Mouse (Mus musculus) cerebellum, adult 2 months (tissue): ENCODE data around the gene Caprin1.

Experiments used
- CTCF ChIP-seq: fragments of 200-500 bp; IDR thresholded peaks from 2 replicates; pipeline ENCODE4 v1.5.1; 2011; ENCODE audit warnings: low read depth, mild to moderate bottlenecking, control low read depth, low read length, moderate library complexity, borderline replicate concordance; ENCODE audit not compliant: insufficient read depth
- POLR2A ChIP-seq: fragments of 200-500 bp; IDR thresholded peaks from 2 replicates; pipeline ENCODE4 v1.6.1; 2011; ENCODE audit warnings: low read length, control low read depth, borderline replicate concordance; ENCODE audit not compliant: insufficient read depth

- no peak for TF ChIP-seq POLR2A
- TF ChIP-seq CTCF = no peak
These were observed 45.9 kb upstream of the Caprin1 start for GRCm38 (mm10) chr2:103843321-103843720.
